Mouse (Mus musculus) kidney, adult 10 weeks (tissue): ENCODE measurements around the gene Capza2. TPM values are rescaled to one million over a fixed set of nuclear protein-coding genes. Genes with fewer than 3 reads are reported as not detected.

Source experiments
- polyA plus RNA-seq: library from polyadenylated mRNA; stranded (reverse); fragments of 350-450 nt; fragmentation: Illumina TruSeq; extraction: RNeasy Lipid Tissue Mini Kit (QIAGEN cat#74804); gene quantifications from one replicate; pipeline ENCODE4 v1.2.3, GENCODE M21; 2014; ENCODE audit warnings: low read depth, low replicate concordance

The Capza2 gene
- polyA plus RNA-seq = 488 TPM

DNA sequence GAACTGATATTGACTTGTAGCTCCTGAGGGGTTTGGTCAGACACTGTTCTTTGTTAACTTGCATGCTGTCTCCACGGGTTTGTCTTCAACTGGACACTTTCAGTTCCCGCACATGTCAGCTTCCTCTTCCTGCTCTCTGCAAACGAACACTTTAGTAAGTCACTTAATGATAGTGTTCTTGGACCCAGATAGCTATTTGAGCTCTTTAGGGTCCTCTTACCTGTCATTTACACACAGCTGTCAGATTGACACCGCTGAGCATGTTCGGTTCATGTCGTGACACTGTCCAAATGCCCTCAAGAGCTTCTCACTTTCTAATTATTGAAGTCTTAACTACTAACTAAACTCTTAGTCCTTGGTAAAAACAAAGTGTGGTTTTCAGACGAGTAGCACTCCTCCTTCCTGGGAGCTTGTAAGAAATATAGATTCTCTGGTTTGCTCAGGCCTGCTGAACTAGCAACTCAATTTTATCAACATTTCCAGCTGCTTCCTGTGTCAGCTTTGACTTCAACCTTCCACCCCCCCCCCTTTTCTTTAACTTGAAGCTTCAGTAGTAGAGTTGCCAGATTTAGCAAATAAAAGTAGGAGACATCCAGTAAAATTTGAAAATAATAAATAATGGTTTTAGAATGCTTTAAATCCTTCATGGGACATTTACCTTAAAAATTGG is at the start of gene Capza2:
Gene Capza2 (plus strand): TSS at position 620 of the 670 bp plus-strand sequence.

DNA sequence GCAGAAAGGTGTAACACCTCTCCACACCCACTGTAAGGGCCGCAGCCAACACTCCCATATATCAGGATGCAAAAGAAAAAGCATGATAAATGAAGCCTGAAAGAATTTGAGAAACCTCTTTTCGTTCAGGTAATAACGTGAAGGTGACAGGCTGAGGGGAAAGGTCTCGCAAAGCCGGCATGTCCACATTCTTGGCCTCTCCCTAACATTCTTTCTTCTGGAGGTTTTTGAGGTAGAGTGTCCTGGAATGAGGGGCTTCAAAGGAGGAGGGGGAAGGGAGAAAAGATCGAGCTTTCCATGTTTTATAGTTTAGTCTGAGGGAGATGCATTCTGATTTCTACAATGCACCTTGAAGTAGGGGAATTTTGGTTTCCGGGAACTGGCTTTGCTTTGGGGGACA is 56.6 kb downstream of the Capza2 start, which contains the start of gene St7:
Gene St7 (plus strand): TSS at position 287 of the 400 bp plus-strand sequence.

Other genes starting within 250 kb of the Capza2 start
- gene Met, start 172.4 kb upstream of the Capza2 start, polyA plus RNA-seq = 196 TPM
- 13.9 TPM for gene St7, start 56.7 kb downstream of the Capza2 start, polyA plus RNA-seq